Mouse (Mus musculus) limb, embryonic 11.5 days (tissue): ENCODE measurements around the gene Foxs1. TPM values are rescaled to one million over a fixed set of nuclear protein-coding genes. Genes with fewer than 3 reads are reported as not detected.

Experiments
- ATAC-seq: fragments of 200-750 bp; cut with Nextera tagmentation; 2 replicates; pipeline ENCODE4 v1.8.0; 2017; ENCODE audit warnings: low read depth; ENCODE audit not compliant: insufficient number of reproducible peaks, low FRiP score, low TSS enrichment
- DNase-seq: peaks from one replicate; pipeline ENCODE4 v3.0.0-alpha.2; 2015; ENCODE audit warnings: low spot score
- H3K27ac ChIP-seq: fragments of 300-500 bp; sonication (generic); replicated peaks from 2 replicates; pipeline ENCODE4 v1.5.1; 2014; ENCODE audit warnings: low read depth, mild to moderate bottlenecking, low read length
- H3K27me3 ChIP-seq: fragments of 300-500 bp; sonication (generic); 2 replicates; pipeline ENCODE4 v1.6.1; 2014; ENCODE audit warnings: mild to moderate bottlenecking, low read length, mixed read lengths; ENCODE audit not compliant: control insufficient read depth, insufficient read depth
- H3K36me3 ChIP-seq: fragments of 300-500 bp; sonication (generic); 2 replicates; pipeline ENCODE4 v1.6.1; 2014; ENCODE audit warnings: mild to moderate bottlenecking, low read length, moderate library complexity, mixed read lengths; ENCODE audit not compliant: control insufficient read depth, insufficient read depth
- H3K4me1 ChIP-seq: fragments of 300-500 bp; sonication (generic); 2 replicates; pipeline ENCODE4 v1.6.1; 2014; ENCODE audit warnings: low read length, mixed read lengths; ENCODE audit not compliant: control insufficient read depth, insufficient read depth
- H3K4me2 ChIP-seq: fragments of 300-500 bp; sonication (generic); 2 replicates; pipeline ENCODE4 v1.6.1; 2014; ENCODE audit warnings: low read depth, mild to moderate bottlenecking, moderate library complexity; ENCODE audit not compliant: severe bottlenecking
- H3K4me3 ChIP-seq: fragments of 300-500 bp; sonication (generic); 2 replicates; pipeline ENCODE4 v1.5.1; 2014; ENCODE audit warnings: low read depth, low read length
- H3K9ac ChIP-seq: fragments of 300-500 bp; sonication (generic); 2 replicates; pipeline ENCODE4 v1.6.1; 2014; ENCODE audit warnings: mild to moderate bottlenecking, low read length
- H3K9me3 ChIP-seq: fragments of 300-500 bp; sonication (generic); 2 replicates; pipeline ENCODE4 v1.6.1; 2016; ENCODE audit warnings: low read length; ENCODE audit not compliant: control insufficient read depth
- WGBS: fragments of 180-500 bp; shearing (Covaris S2); extraction: QIAGEN DNeasy Blood & Tissue Kit; methylation state at CpG from one replicate; pipeline ENCODE4 v1.1.7; 2014; 5-methylcytosine and 5-hydroxymethylcytosine counted together
- polyA plus RNA-seq: library from polyadenylated mRNA; unstranded; fragments of >200 nt; fragmentation: Nextera tagmentation; extraction: Ambion mirVana; gene quantifications from 2 replicates; pipeline ENCODE4 v1.2.1, GENCODE M21; 2014

The Foxs1 gene
- polyA plus RNA-seq, 1 experiment from 2014 or later, result 0.29 TPM

- H3K36me3 ChIP-seq, result no peaks in the 10 kb centered on the region
- H3K4me2 ChIP-seq, result no peak overlapping the region
- H3K9ac ChIP-seq, result no peak overlapping the region
- DNase-seq (peak; percentile 78), ATAC-seq (no peak)
- H3K4me3 ChIP-seq, result no peak overlapping the region
- peaks cover 39% of the 10 kb centered on the region for H3K27me3 ChIP-seq
- 18% methylated on average over 4 of the region's 4 CpGs for WGBS
- no peak overlapping the region for H3K27ac ChIP-seq
- H3K4me1 ChIP-seq, result peaks cover 8% of the 10 kb centered on the region; the same call in 1 of the 2 replicates
- H3K9me3 ChIP-seq, result no peaks in the 10 kb centered on the region
Measured at GRCm38 (mm10) chr2:152939846-152940245, 6.8 kb upstream of the Foxs1 start.

GRCm38 (mm10) chr2:152933614-152934013 is 606 bp upstream of the Foxs1 start:
- Histone ChIP-seq H3K4me1 (peaks cover 9% of the 10 kb centered on the region), H3K27ac (no peak overlapping the region), H3K9ac (no peak overlapping the region), H3K4me2 (no peak overlapping the region), H3K27me3 (no peaks in the 10 kb centered on the region), H3K4me3 (no peak overlapping the region), H3K9me3 (no peaks in the 10 kb centered on the region), H3K36me3 (no peaks in the 10 kb centered on the region)
- 31% methylated on average over 5 of the region's 5 CpGs for WGBS
- DNase-seq, result peak; percentile 84
- no peak for ATAC-seq

- no peak overlapping the region for H3K4me2 ChIP-seq
- WGBS, result 68% methylated on average over 12 of the region's 12 CpGs
Measured at GRCm38 (mm10) chr2:152931456-152932160, 1.4 kb downstream of the Foxs1 start.

GRCm38 (mm10) chr2:152930276-152930675 is 2.7 kb downstream of the Foxs1 start:
- H3K4me1 ChIP-seq, result peaks cover 29% of the 10 kb centered on the region
- no peak overlapping the region for H3K4me3 ChIP-seq
- H3K9me3 ChIP-seq, result no peaks in the 10 kb centered on the region
- DNase-seq (no peak), ATAC-seq (no peak)
- no peak overlapping the region for H3K9ac ChIP-seq
- H3K4me2 ChIP-seq, result no peak overlapping the region
- H3K27ac ChIP-seq, result no peak overlapping the region
- no peaks in the 10 kb centered on the region for H3K27me3 ChIP-seq
- 33% methylated on average over 2 of the region's 2 CpGs for WGBS
- H3K36me3 ChIP-seq, result no peaks in the 10 kb centered on the region

More at GRCm38 (mm10) chr2:152931456-152932160, 1.4 kb downstream of the Foxs1 start:
- H3K9ac ChIP-seq, result no peak overlapping the region
- no peak overlapping the region for H3K4me3 ChIP-seq
- no peaks in the 10 kb centered on the region for H3K27me3 ChIP-seq
- DNase-seq, result no peak
- ATAC-seq, result no peak
- peaks cover 16% of the 10 kb centered on the region for H3K4me1 ChIP-seq
- no peaks in the 10 kb centered on the region for H3K36me3 ChIP-seq
- no peaks in the 10 kb centered on the region for H3K9me3 ChIP-seq
- H3K27ac ChIP-seq, result no peak overlapping the region

- H3K4me1 ChIP-seq, result peaks cover 34% of the 10 kb centered on the region
Measured at GRCm38 (mm10) chr2:152928988-152929370, 4.0 kb downstream of the Foxs1 start.

GRCm38 (mm10) chr2:152928219-152928987 is 4.6 kb downstream of the Foxs1 start:
- no peak for ATAC-seq
- Histone ChIP-seq H3K4me2 (no peak overlapping the region), H3K9me3 (no peaks in the 10 kb centered on the region), H3K4me3 (no peak overlapping the region), H3K27me3 (no peaks in the 10 kb centered on the region), H3K4me1 (peaks cover 40% of the 10 kb centered on the region), H3K27ac (no peak overlapping the region), H3K36me3 (no peaks in the 10 kb centered on the region), H3K9ac (no peak overlapping the region)
- DNase-seq, result no peak
- WGBS, result 54% methylated on average over 14 of the region's 14 CpGs

More at GRCm38 (mm10) chr2:152928988-152929370, 4.0 kb downstream of the Foxs1 start:
- no peaks in the 10 kb centered on the region for H3K9me3 ChIP-seq
- no peak overlapping the region for H3K9ac ChIP-seq
- whole genome bisulfite sequencing, result 81% methylated on average over 3 of the region's 3 CpGs
- H3K36me3 ChIP-seq, result no peaks in the 10 kb centered on the region
- DNase-seq (no peak), ATAC-seq (no peak)
- no peaks in the 10 kb centered on the region for H3K27me3 ChIP-seq
- no peak overlapping the region for H3K4me2 ChIP-seq
- no peak overlapping the region for H3K27ac ChIP-seq
- H3K4me3 ChIP-seq, result no peak overlapping the region

- DNase-seq, result no peak
- Histone ChIP-seq H3K27me3 (no peaks in the 10 kb centered on the region), H3K4me1 (peaks cover 42% of the 10 kb centered on the region), H3K36me3 (no peaks in the 10 kb centered on the region), H3K9me3 (no peaks in the 10 kb centered on the region), H3K27ac (0 out of 2 replicates have a peak overlapping the region, but pooled peaks have one; percentile 30), H3K4me2 (no peak overlapping the region), H3K9ac (no peak overlapping the region), H3K4me3 (no peak overlapping the region)
- ATAC-seq, result no peak
- WGBS, result 36% methylated on average over 5 of the region's 5 CpGs
Measured at GRCm38 (mm10) chr2:152927371-152927770, 5.6 kb downstream of the Foxs1 start.

GRCm38 (mm10) chr2:152926896-152927295 is 6.1 kb downstream of the Foxs1 start:
- Histone ChIP-seq H3K4me1 (peaks cover 42% of the 10 kb centered on the region), H3K27ac (0 out of 2 replicates have a peak overlapping the region, but pooled peaks have one; percentile 30), H3K9ac (no peak overlapping the region), H3K36me3 (no peaks in the 10 kb centered on the region), H3K4me3 (no peak overlapping the region), H3K9me3 (no peaks in the 10 kb centered on the region), H3K4me2 (no peak overlapping the region), H3K27me3 (no peaks in the 10 kb centered on the region)
- DNase-seq, result no peak
- WGBS, result 69% methylated on average over 9 of the region's 9 CpGs
- no peak for ATAC-seq
